Mouse (Mus musculus) effector memory CD4-positive, alpha-beta T cell, adult 5 months (primary cell): ENCODE data around the gene Pdpr. TPM values are rescaled to one million over a fixed set of nuclear protein-coding genes. Genes with fewer than 3 reads are reported as not detected.

Experiments used
- polyA plus RNA-seq: library from polyadenylated mRNA; unstranded; fragments of 100-300 nt; shearing (Covaris generic); gene quantifications from one replicate; pipeline ENCODE4 v1.2.1, GENCODE M21; 2017

Gene Pdpr
- polyA plus RNA-seq: 16.1 TPM

DNA sequence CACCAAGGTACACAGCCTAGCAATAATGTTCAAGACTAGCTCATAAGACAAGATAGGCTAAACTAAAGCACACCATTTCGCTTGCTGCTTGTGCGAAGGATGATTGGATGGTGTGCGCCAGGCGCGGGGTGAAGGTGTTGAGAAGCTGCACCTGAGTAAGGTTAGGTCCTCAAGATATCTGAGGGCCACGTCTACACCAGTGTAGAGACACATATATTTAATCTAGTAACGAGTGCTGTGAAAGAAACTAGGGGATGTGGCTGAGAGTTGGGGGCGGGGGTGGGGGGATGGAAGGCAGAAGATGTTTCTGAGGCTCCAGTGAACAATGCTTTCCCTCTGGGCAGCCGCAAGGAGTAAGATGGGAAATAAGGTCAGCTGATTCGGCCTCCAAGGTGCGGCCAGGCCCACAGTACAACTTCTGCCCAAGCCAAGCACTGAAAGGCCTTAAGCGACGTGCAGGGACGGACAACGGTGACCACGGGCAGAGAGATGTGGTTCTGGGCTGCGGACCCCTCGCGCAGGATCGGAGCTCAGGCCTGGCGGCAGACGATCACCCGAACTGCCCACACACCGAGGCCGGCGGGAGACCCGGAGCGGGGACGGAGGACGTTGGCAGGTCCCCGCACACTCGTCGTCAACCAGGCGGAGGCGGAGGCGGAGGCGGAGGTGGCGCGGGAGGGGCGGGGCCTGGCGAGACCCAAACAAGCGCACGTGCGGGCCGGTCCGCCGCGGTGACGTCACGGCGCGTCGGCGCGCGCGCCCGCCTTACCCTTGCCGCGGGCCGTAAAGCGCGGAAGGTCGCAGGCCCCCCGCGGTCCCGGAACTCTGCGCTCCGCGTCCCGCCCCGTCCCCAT, at the start of gene Pdpr:
TSS of gene Pdpr (plus strand) at position 766 of the 854 bp plus-strand sequence.

GRCm38 (mm10) chr8:111056158-111056663, 38.2 kb upstream of the Pdpr start, which contains the start of gene Exosc6:
Gene Exosc6, plus strand, starts transcription at chr8:111056339.

DNA sequence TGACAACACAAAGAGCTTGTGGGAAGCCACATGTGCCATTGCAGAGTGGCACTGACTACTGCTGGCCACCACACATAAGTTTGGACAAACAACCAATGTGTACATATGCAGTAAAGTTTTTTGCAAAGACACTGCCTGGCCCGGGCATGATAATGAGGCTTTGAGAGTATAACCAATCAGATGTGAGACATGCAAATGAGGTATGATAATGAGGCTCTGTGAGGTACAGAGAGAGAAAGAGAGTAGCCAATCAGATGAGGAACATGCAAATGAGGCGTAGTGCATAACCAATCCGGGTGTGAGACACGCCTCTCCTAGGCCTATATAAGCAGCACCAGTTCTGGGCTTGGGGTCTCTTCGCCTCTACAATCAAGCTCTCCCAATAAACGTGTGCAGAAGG, 2.1 kb upstream of the Pdpr start, which contains the start of gene Clec18a:
TSS of gene Clec18a (minus strand) at position 101 of the 400 bp plus-strand sequence.

Other genes starting within 250 kb of the Pdpr start
- 41.6 TPM for gene Cog4, start 248.0 kb upstream of the Pdpr start, polyA plus RNA-seq
- 158 TPM for gene Sf3b3, start 247.8 kb upstream of the Pdpr start, polyA plus RNA-seq
- 5.6 TPM for gene Fuk, start 192.1 kb upstream of the Pdpr start, polyA plus RNA-seq
- 13.2 TPM for gene St3gal2, start 174.7 kb upstream of the Pdpr start, polyA plus RNA-seq
- gene Ddx19a, start 96.8 kb upstream of the Pdpr start, polyA plus RNA-seq: 17.8 TPM
- gene Ddx19b, start 62.9 kb upstream of the Pdpr start, polyA plus RNA-seq: 17.8 TPM
- 42.9 TPM for gene Aars, start 61.5 kb upstream of the Pdpr start, polyA plus RNA-seq
- gene Exosc6, start 38.3 kb upstream of the Pdpr start, polyA plus RNA-seq: 17.5 TPM
- not detected for gene Clec18a, start 2.2 kb upstream of the Pdpr start, polyA plus RNA-seq
- 87.0 TPM for gene Glg1, start 164.6 kb downstream of the Pdpr start, polyA plus RNA-seq
- gene Rfwd3, start 205.6 kb downstream of the Pdpr start, polyA plus RNA-seq: 28.4 TPM
- 1.9 TPM for gene Mlkl, start 243.5 kb downstream of the Pdpr start, polyA plus RNA-seq